Mouse (Mus musculus) erythroid progenitor cell, adult 5-6 weeks (primary cell): ENCODE measurements around the gene Rdh16f2. TPM values are rescaled to one million over a fixed set of nuclear protein-coding genes. Genes with fewer than 3 reads are reported as not detected.
"Not testable (repeated sequence)": the region's sequence is repeated elsewhere in the genome, so short reads cannot be mapped to it uniquely, and the experiment has no call there.

Source experiments
- ATAC-seq: replicated peaks from 2 replicates; pipeline ENCODE4 v1.8.0; 2016; ENCODE audit warnings: moderate number of reproducible peaks, mild to moderate bottlenecking, moderate TSS enrichment, inconsistent platforms; ENCODE audit not compliant: poor library complexity, low FRiP score, severe bottlenecking
- total RNA-seq, 2 experiments: library from RNA; stranded (forward) in 1 of 2; stranded (reverse) in 1 of 2; fragments of 150-400 nt in 1 of 2; fragments of 186-747, 209-891 nt in 1 of 2; gene quantifications; 2 replicates each; pipeline versions ENCODE4 v1.2.3 to v1.2.4; 2015 to 2017; ENCODE audit warnings: low replicate concordance in 2 of 2

Rdh16f2 gene
- total RNA-seq (2015; ENCODE audit: low replicate concordance) = not detected in 2 replicates
- total RNA-seq (2017; ENCODE audit: low replicate concordance) = not detected in 2 replicates

DNA sequence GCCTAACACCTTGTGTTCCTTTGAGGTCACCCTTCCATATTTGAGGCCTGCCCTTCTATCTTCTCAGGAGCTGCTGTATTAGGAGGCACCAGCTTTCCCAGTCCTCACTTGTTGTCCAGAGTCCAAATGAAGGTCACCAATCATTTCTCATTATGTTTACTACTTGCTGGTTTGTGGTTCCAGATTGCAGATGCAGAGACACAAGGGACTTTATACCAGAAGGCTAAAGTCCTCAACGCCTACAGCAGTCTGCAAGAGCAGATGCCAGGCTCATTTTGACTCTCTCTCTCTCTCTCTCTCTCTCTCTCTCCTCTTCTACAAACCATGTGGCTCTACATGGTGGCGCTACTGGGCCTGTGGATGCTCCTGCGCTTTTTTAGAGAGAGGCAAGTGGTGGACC is at the start of gene Rdh16f2:
TSS of gene Rdh16f2 (plus strand) at position 243 of the 400 bp plus-strand sequence.
- no peak for ATAC-seq

DNA sequence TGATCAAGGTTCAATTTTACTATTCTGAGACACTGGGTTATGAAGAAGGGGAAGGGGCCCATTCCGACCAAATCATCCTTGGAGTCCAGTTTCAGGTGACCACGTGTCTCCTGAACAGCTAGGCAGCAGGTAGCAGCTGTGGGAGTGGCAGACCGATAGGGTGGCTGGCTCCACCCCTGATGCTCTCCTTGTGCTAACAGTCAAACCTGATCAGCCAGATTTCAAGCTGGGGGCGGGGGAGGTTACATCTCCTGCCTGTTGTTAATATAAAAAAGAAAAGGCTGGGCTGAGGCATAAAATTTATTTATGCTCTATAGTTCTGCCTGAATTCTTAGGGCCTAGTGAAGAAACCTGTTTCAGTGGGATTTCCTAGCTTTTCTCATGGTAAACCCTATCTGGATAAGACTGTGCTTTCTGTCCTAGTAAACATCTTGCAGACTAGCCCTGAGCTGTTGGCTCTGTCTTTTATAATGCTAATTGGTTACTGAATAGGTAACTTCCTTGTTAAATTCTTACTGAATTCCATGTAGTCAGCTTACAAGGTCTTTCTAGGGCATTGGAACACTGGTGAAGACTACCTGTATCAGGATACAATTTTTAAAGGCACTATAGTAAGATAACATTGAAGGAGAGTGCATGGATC is 48.9 kb upstream of the Rdh16f2 start:
- ATAC-seq = not testable (repeated sequence)

DNA sequence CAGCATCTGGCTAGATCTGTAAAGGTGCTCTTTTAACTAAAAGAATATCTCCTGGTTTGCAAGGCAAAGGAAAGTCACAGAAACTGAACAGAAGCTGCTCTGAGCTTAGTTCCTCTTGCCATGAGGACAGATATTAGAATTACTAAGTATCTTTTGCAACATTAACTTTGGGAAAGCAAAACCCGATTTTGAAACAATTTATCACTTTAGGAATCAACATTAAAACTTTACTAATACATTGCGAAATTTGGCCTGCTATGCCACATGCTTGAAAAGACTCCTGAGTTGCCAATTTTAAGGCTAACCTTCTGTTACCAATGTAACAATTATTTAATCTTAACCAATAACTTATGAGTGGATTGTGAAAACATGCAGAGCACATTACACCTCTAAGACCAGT is 44.5 kb upstream of the Rdh16f2 start:
- not testable (repeated sequence) for ATAC-seq

DNA sequence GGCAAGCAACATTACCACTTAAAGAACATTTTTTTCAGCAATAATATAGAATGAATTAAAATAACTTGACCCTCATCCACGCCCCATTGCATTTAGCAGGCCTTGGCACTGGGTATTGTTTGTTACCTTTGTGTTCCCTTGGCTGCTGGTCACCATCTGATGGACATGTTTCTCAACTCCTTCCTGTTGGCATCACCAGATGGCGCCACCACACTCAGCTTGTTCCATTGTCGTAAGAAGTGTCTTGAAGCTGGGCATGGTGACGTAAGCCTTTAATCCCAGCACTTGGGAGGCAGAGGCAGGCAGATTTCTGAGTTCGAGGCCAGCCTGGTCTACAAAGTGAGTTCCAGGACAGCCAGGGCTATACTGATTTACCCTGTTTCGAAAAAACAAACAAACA is 40.9 kb upstream of the Rdh16f2 start:
- ATAC-seq = no peak

DNA sequence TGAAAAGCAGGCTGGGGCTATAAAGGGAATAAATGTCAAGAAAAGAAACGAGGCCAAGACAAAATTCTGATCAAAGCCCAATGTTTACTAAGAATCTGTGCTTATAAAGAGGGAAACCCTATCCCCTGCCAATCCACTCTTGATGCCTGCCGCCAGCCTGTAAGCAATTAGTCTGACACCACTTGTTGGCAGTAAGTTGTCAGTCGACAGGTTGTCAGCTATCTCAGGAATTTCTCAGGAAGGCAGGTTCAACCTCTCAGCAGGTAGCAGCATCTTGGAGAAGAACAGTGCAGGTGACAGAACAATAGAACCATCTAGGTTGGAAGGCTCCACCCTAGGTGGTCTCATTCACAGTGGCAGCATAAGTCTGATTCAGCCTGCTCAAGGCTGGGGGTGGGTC is 37.2 kb upstream of the Rdh16f2 start:
- ATAC-seq = no peak

DNA sequence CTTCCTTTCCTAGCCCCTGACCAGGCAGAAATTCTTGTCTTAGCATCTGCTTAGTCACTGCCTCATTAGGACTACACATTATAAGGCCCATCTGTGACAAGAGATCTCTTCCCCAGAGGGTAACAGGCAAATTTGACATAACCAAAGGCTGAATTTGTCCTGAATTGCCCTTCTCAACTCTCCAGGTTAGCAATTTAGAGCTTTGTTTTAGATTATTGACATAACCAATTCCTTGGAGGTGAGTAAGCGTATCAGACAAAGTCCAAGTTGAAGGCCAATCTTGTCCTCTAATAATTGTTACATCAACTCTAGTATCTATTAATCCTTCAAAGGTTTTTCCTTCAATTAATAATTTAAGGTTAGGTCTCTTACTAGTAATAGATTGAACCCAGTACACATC is 32.1 kb upstream of the Rdh16f2 start:
- not testable (repeated sequence) for ATAC-seq

DNA sequence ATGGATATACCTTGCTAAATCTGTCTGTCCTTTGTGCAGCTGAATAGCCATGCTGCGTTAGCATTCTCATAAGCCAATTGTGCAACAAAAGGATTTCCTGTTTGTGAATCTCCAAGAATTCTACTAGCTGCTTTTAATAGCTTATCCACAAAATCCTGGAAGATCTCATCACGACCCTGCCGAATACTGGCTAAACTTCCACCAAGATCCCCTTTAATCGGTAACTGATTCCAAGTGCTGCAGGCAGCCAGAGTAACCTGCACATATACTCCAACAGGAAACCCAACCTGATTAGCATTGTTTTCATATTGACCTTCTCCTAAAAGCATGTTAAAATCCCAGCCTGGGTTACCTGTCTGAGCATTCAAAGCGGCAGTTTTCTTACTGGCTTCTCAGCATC is 31.0 kb upstream of the Rdh16f2 start:
- no peak for ATAC-seq

DNA sequence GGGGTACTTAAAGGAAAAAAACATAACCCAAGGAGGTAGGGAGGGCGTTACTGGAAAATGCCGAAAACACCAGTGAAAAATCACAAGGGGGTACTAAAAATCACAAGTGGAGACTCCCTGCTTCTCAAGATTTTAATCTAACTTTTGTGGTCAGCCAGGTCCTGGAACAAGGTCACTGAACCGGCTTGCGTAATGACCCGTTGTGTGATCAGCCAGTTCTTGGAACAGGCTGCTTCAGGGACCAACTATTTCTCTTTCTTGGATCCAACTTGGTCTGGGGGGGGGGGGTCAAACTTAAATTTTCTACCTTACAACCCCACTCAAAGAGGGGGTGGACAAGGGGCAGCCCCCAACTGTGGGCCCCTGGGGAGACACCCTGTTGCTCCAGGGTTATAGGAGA is 28.5 kb upstream of the Rdh16f2 start:
- ATAC-seq = not testable (repeated sequence)

DNA sequence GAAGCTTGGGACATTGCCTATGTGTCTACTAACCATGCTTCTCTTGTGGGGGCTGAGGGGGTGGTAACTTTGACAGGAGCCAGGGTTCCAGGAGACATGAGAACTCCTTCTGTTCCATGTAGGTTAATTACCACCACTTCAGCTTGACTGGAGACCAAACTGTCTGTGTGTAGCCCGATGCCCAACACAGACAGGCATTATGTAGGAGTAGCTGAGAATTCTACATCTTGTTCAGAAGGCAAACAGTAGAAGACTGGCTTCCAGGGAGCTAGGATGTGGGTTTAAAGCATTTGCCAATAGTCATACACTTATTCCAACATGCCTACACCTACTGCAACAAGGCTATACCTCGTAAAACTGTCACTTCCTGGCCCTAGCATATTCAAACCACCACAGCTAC is 27.7 kb upstream of the Rdh16f2 start:
- no peak for ATAC-seq

DNA sequence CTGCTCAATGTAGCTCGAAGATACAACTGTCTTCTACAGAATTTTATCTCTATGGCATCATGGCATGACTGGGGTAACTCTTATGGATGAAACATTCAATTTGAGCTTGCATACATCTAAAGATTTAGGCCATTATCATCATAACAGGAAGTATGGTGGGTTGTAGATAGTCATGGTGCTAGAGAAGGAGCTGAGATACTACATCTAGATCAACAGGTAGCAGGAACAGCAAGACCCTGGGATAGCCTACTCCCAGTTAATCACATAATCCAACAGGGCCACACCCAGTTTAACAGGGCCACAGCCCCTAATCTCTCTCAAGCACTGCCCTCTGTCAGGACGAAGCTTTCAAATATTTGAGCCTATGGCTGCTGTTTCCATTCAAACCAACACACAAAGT is 25.5 kb upstream of the Rdh16f2 start:
- ATAC-seq = no peak

DNA sequence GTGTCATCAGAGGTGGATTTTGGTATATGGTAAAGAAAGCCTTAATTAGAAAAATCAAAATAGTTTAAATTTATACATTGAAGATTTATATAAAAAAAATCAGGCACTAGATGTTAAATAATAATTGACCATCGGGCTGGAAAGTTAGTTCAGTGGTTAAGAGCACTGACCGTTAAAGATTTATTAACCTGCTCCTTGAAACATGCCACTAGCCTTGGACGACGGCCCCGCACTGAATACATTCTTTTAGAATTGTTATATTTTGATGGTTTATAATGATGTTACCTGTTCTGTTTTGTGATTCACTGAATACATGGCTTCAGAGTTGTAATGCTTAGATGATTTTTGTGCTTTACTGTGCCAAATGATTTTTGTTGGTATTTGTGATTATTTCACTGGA is 20.3 kb upstream of the Rdh16f2 start:
- ATAC-seq = not testable (repeated sequence)

DNA sequence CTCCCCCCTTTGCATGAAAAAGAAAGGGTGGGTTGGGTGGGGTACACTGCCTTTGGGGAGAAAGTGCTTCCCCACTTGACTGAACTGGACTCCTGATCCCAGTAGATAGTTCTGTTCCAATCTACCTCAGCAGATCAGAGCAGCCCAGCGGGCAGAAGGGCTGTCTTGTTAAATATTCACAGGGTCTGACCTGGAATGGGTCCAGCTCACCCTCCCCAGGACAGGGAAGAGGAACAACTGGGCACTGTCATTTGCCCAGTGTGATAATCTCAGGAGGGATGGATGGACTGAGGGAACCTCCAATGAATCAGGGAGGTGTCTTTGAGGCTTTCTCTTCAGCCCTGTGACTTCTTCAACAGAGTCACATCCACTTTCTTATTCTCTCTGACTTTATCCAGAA is 18.2 kb upstream of the Rdh16f2 start:
- ATAC-seq = no peak

DNA sequence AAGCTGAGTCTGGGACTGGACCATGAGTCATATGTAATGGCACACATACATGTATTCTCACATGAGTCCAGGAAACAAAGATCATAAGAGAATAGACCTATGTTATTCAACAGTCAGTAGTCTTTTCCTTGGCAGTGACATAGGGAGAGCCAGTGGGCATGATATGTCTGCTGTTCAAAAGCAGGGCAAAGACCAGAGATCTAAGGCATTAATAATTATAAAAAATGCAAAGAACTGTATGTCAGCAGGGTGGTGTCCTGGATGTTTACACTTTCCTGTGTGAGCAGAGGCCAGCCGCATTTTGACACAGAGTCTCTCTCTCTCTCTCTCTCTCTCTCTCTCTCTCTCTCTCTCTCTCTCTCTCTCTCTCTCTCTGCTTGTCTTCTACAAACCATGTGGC is 16.6 kb upstream of the Rdh16f2 start, which contains the start of gene Rdh19:
TSS of gene Rdh19 (plus strand) at position 301 of the 400 bp plus-strand sequence.
- no peak for ATAC-seq

DNA sequence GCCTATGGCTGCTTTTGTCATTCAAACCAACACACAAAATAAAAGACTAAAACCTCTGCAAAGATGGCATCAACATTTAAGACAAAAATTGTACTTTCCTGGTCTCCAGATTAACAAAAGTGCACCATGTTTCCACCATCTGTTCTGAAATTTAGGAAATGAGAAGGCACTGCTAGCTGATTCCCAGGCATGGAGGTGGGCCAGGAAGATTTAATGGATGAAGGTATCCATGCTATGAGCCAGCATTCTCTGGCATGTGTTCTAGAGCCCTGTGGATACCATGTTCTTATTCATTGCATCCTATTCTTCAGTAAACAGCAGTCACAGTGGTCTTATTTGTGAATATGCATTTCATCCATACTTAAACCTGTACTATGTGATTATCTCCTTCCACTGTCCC is 9.9 kb upstream of the Rdh16f2 start:
- no peak for ATAC-seq

DNA sequence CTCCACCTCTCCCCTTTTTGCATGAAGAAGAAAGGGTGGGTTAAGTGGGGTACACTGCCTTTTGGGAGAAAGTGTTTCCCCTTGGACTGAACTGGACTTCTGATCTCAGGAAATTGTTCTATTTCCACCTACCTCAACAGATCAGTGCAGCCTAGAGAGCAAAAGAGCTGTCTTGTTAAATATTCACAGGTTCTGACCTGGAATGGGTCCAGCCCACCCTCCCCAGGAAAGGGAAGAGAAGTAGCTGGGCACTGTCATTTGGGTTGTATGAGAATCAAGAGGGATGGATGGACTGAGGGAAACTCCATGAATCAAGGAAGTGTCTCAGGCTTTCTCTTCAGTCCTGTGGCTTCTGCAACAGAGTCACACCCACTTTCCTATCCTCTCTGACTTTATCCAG is 1.3 kb upstream of the Rdh16f2 start:
- no peak for ATAC-seq

DNA sequence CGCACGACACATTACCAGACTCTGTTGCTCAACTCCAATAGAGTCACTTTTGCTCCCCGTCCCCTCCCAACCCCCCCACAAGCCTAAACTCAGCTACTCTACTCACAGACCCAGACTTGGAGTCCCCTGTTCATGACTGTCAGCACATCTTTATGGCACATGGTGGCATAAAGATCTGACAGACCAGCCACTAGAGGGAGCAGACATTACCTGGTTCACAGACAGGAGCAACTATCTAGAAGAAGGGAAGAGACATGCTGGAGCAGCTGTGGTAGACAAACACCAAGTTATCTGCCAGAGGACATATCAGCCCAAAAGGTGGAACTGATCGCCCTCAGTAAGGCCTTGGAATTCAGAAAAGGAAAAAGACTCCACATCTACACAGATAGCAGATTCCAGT is 6.2 kb downstream of the Rdh16f2 start:
- ATAC-seq = no peak

DNA sequence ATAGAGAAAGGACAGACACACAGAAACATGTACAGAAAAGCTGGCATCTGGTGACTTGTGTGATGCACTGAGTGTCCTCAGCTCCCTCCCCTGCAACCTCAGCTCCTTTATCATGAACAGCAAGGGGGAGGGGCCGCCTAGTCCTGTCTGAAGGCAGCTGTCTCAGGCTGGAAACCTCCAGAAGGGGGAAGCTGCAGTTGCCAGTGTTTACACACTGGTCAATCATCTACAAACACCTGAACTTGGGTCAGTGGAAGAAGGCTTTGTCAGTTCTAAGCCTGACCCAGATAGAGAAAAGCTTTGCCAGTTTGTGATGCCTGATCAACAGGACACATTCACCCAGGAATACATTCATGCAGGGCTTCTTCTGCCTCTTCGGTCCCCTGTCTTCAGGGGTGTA is 11.4 kb downstream of the Rdh16f2 start:
- ATAC-seq = 0 out of 2 replicates have a peak, but pooled peaks have one; percentile 39

DNA sequence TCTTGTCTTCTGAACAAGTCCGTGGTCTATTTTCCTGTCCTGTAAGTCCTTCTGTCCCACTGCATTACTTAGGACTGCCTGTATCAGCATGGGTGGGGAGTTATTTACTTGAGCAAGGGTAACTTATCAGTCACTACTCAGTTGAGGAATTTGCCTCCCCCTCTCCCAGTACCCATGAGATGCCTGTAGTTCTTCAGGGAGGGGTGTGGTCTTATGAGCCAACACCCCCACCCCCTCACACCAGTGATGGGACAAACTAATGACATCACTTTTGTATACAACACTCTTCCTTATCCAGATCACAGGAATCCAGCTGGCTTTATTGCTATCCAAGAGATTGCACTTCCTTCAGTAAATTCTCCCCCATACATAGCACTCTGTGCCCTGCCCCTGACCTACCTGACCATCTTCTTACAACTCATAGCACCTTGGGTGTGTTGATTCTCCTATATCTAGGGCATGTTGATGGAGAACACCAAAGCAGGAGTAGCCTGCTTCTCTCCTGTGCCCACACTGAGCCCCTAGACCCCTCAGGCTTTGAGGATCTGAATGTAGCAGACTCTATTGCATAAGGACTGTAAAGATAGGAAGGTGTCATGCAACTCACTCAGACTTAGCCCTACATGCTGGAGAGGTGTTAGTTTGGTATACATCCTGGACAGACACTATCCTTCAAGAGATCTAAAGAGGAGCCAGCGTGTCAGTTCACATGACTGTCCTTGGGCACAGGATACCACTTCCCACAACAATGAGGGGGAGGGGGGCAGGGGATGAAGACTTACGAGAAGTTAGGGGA is 12.2 kb downstream of the Rdh16f2 start:
- ATAC-seq = no peak

DNA sequence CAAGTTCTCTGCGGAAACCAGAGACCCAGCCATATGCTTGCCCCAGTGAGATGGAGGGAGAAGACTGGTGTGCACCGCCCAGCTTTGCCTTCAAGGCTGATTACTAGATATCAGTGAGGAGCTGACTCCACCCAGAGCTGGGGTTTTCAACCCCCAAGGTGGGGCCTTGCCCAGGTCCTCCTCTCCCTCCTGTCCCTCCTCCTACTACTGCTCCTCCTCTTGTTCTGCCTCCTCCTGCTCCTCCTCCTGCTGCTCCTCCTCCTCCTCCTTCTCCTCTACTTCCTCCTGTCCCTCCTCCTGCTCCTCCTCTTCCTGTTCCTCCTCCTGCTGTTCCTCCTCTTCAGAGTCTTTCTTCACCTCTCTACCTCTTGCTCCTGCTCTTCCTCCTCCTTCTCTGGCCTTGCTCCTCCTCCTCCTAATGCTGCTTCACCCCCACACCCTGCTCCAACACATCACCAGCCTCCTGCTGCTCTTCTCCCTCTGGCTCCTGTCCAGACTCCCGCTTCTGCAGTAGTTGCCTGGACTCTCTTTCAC is 12.9 kb downstream of the Rdh16f2 start:
- no peak for ATAC-seq

DNA sequence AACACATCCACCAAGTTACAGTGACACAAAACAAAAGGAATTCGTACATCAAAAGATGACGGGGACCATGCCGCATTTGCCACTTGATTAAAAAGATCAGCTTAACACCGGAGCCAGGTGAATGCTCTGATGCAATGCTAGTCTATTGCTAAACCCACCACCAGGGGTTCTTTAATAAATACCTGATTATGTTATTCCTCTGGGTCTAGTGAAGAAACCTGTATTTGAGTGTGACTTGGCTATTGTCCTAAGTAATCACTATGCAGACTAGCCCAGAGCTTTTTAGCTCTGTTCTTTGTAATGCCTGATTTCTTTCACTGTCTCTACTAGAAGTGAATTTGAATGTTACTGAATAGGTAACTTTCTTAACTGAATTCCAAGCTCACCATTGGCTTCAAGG is 14.8 kb downstream of the Rdh16f2 start:
- no peak for ATAC-seq

DNA sequence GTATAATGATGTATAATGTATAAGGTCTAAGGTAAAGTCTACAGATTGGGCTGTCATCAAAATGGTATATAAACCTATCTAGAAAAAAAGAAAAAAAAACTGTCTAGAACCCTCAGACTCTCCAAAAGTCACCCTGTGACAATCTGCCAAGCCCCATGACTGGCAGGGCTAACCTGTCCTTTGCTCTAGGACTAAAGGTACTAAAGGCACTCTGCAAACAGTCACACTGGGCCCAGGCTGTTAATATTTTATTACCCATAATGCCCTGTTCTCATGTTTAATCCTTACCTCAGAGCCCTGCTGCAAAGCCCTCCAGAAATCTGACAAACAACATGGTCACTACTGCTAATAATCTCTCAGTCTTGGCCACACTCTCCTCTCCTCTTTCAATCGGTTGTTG is 20.3 kb downstream of the Rdh16f2 start:
- no peak for ATAC-seq
